Comparison of ENCODE assay signal across 11 mouse cellular contexts in the genomic region with DNA sequence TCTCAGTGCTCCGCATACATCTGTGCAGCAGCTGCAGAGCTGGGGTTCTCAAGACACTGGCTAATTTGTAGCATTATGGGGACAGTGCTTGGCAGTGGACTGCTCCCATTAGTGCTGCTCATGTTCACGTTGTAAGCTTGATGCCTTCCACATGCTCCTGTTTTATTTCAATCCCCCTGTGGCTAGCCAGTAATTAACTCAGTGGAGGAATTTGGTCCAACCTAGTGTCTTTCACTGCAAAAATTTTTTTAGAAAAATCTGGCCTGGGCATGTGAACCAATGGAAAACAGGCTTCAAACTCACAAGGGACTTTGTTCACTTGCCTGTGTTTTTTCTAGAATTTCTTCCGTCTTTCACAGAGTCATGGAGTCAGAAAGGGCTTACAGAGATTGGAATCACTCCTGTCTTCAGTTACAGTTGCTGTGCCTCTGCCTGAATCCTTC.
A peak's percentile ranks its signal among the peaks of the same experiment; 100 is the strongest.
DNase-seq lines count a peak whose midpoint lies in the region; ATAC-seq and TF ChIP-seq lines count a peak whose summit lies in the region.
"Had no signal": no experiment of that assay in that cellular context is flagged by ENCODE, and none has a peak within 500 bp of the region (broad histone marks: within the 10 kb centered on the region; RNA-seq: fewer than 3 reads in every experiment).

No protein-coding gene starts in this region.

- 61% methylated on average over 3 of the region's 3 CpGs for WGBS in kidney, adult 2 months
- WGBS in embryonic facial prominence, embryonic 10.5 days, result 24% methylated on average over 3 of the region's 3 CpGs
- WGBS in heart, postnatal 0 days, result 62% methylated on average over 3 of the region's 3 CpGs
- 9% methylated on average over 3 of the region's 3 CpGs for WGBS in limb, embryonic 14.5 days

- no peak overlapping the region for H3K4me2 ChIP-seq in heart, postnatal 0 days (ENCODE audit: low read depth, low read length)
- no peak overlapping the region for H3K4me2 ChIP-seq in limb, embryonic 14.5 days (replicated peaks; ENCODE audit: low read depth, low read length, severe bottlenecking)
- H3K4me2 ChIP-seq: heart, embryonic 13.5 days had no signal

- no peak overlapping the region for H3K27ac ChIP-seq in kidney, adult 2 months (ENCODE audit: insufficient read depth, low read depth, low read length)
- peak overlapping the region; percentile 72 for H3K27ac ChIP-seq in embryonic facial prominence, embryonic 10.5 days (replicated peaks)
- 0 out of 2 replicates have a peak overlapping the region, but pooled peaks have one; percentile 15 for H3K27ac ChIP-seq in heart, postnatal 0 days (ENCODE audit: low read depth)
- peak overlapping the region; percentile 67 for H3K27ac ChIP-seq in limb, embryonic 14.5 days (replicated peaks; ENCODE audit: low read depth, low read length)
- H3K27ac ChIP-seq: heart, embryonic 13.5 days had no signal

- no peak overlapping the region for H3K9ac ChIP-seq in heart, postnatal 0 days (replicated peaks; ENCODE audit: low read depth, low read length)
- no peak overlapping the region for H3K9ac ChIP-seq in limb, embryonic 14.5 days (ENCODE audit: low read depth, low read length, severe bottlenecking)
- H3K9ac ChIP-seq: heart, embryonic 13.5 days had no signal

- no peak for TF ChIP-seq POLR2A in kidney, adult 2 months (IDR thresholded peaks at IDR 0.05; ENCODE audit: low read depth, low read length)
- TF ChIP-seq POLR2A in limb, embryonic 14.5 days (IDR thresholded peaks at IDR 0.05; ENCODE audit: borderline replicate concordance, extremely low read depth, insufficient read depth, insufficient read length), result no peak

- ATAC-seq in heart, postnatal 0 days (ENCODE audit: insufficient read depth, low read depth), result peak; percentile 64
- peak; percentile 94 for ATAC-seq in limb, embryonic 14.5 days (ENCODE audit: low FRiP score, low read depth)
- ATAC-seq in monocyte, adult 5-6 weeks (replicated peaks; ENCODE audit: insufficient number of reproducible peaks, low FRiP score, low TSS enrichment, poor library complexity, severe bottlenecking), result no peak
- ATAC-seq in CD4-positive, CD25-positive, alpha-beta regulatory T cell, adult 4 months, result no peak
- ATAC-seq: activated CD4-positive, CD25-positive, alpha-beta regulatory T cell, adult 4 months had no signal

- no peaks in the 10 kb centered on the region for H3K36me3 ChIP-seq in kidney, adult 2 months (ENCODE audit: control insufficient read depth, insufficient read depth, low read length)
- H3K36me3 ChIP-seq in embryonic facial prominence, embryonic 10.5 days (replicated peaks), result no peaks in the 10 kb centered on the region
- no peaks in the 10 kb centered on the region for H3K36me3 ChIP-seq in heart, postnatal 0 days (replicated peaks; ENCODE audit: control insufficient read depth, insufficient read depth, low read length)
- no peaks in the 10 kb centered on the region for H3K36me3 ChIP-seq in limb, embryonic 14.5 days (ENCODE audit: control insufficient read depth, insufficient read depth, low read length)
- H3K36me3 ChIP-seq: heart, embryonic 13.5 days had no signal

- H3K27me3 ChIP-seq in kidney, adult 2 months (replicated peaks; ENCODE audit: control insufficient read depth, insufficient read depth, low read length), result no peaks in the 10 kb centered on the region
- H3K27me3 ChIP-seq in embryonic facial prominence, embryonic 10.5 days (replicated peaks; ENCODE audit: low read depth, poor library complexity, severe bottlenecking), result no peaks in the 10 kb centered on the region
- H3K27me3 ChIP-seq in heart, postnatal 0 days (ENCODE audit: control insufficient read depth, insufficient read depth, low read length), result no peaks in the 10 kb centered on the region
- no peaks in the 10 kb centered on the region for H3K27me3 ChIP-seq in limb, embryonic 14.5 days (ENCODE audit: control insufficient read depth, insufficient read depth, low read length)
- H3K27me3 ChIP-seq: heart, embryonic 13.5 days had no signal

- H3K4me1 ChIP-seq in kidney, adult 2 months (ENCODE audit: control insufficient read depth, insufficient read depth, low read length), result no peaks in the 10 kb centered on the region
- peaks cover 13% of the 10 kb centered on the region; the same call in 1 of the 2 replicates for H3K4me1 ChIP-seq in embryonic facial prominence, embryonic 10.5 days
- 0 out of 2 replicates have a peak, but pooled peaks cover 6% of the 10 kb centered on the region for H3K4me1 ChIP-seq in heart, postnatal 0 days (ENCODE audit: control insufficient read depth, insufficient read depth)
- H3K4me1 ChIP-seq in limb, embryonic 14.5 days (ENCODE audit: control insufficient read depth, insufficient read depth, low read length), result peaks cover 27% of the 10 kb centered on the region; the same call in 1 of the 2 replicates

- TF ChIP-seq CTCF in kidney, adult 2 months (conservative IDR thresholded peaks at IDR 0.05; ENCODE audit: insufficient read depth, insufficient read length, low read depth, low read length), result no peak
- no peak for TF ChIP-seq CTCF in heart, postnatal 0 days (IDR thresholded peaks at IDR 0.05; ENCODE audit: low read depth)

- TF ChIP-seq EP300 in heart, postnatal 0 days (IDR thresholded peaks at IDR 0.05; ENCODE audit: low read depth), result no peak

- no peak overlapping the region for H3K4me3 ChIP-seq in kidney, adult 2 months (ENCODE audit: insufficient read depth, low read depth, low read length)
- H3K4me3 ChIP-seq in embryonic facial prominence, embryonic 10.5 days, result no peak overlapping the region
- no peak overlapping the region for H3K4me3 ChIP-seq in heart, postnatal 0 days (ENCODE audit: low read depth, low read length)
- H3K4me3 ChIP-seq in limb, embryonic 14.5 days (replicated peaks; ENCODE audit: low read length), result no peak overlapping the region
- H3K4me3 ChIP-seq: heart, embryonic 13.5 days had no signal

- DNase-seq in kidney, adult 2 months, result peak; percentile 15
- DNase-seq in kidney, postnatal 36 days, result no peak
- DNase-seq in embryonic facial prominence, embryonic 10.5 days (ENCODE audit: low spot score), result peak; percentile 76
- no peak for DNase-seq in heart, postnatal 0 days (ENCODE audit: low spot score)
- peak; percentile 88 for DNase-seq in limb, embryonic 14.5 days (ENCODE audit: low spot score)
- DNase-seq in urinary bladder, postnatal 25 days (ENCODE audit: low spot score), result no peak
- DNase-seq: cerebellum, adult 2 months had no signal

- H3K9me3 ChIP-seq in embryonic facial prominence, embryonic 10.5 days, result no peaks in the 10 kb centered on the region
- H3K9me3 ChIP-seq in heart, postnatal 0 days (replicated peaks; ENCODE audit: control insufficient read depth, low read length), result no peaks in the 10 kb centered on the region
- no peaks in the 10 kb centered on the region for H3K9me3 ChIP-seq in limb, embryonic 14.5 days (ENCODE audit: control insufficient read depth, low read length)
- H3K9me3 ChIP-seq: heart, embryonic 13.5 days had no signal

Comparison
In these comparisons a context has a peak if more than half of its experiments do, and no peak if none do; other contexts are left out.
1. DNase-seq: peak in kidney, adult 2 months (single experiment), embryonic facial prominence, embryonic 10.5 days (single experiment) and limb, embryonic 14.5 days (single experiment); none in kidney, postnatal 36 days (0 of 2), heart, postnatal 0 days (single experiment) and urinary bladder, postnatal 25 days (single experiment).
2. ATAC-seq: peak in heart, postnatal 0 days (single experiment) and limb, embryonic 14.5 days (single experiment); none in monocyte, adult 5-6 weeks (single experiment) and CD4-positive, CD25-positive, alpha-beta regulatory T cell, adult 4 months (single experiment).